Mouse (Mus musculus) heart, embryonic 12.5 days (tissue): ENCODE measurements around the gene Gdf7. TPM values are rescaled to one million over a fixed set of nuclear protein-coding genes. Genes with fewer than 3 reads are reported as not detected.
A peak's percentile ranks its signal among the peaks of the same experiment; 100 is the strongest.

Experiments
- ATAC-seq: fragments of 200-750 bp; cut with Nextera tagmentation; 2 replicates; pipeline ENCODE4 v1.8.0; 2017; ENCODE audit warnings: moderate TSS enrichment, moderate library complexity; ENCODE audit not compliant: insufficient number of reproducible peaks, low FRiP score
- H3K27ac ChIP-seq: fragments of 300-500 bp; sonication (generic); 2 replicates; pipeline ENCODE4 v1.5.1; 2016; ENCODE audit warnings: mild to moderate bottlenecking, moderate library complexity; ENCODE audit not compliant: poor library complexity, severe bottlenecking
- H3K27me3 ChIP-seq: fragments of 300-500 bp; sonication (generic); replicated peaks from 2 replicates; pipeline ENCODE4 v1.6.1; 2016; ENCODE audit warnings: mild to moderate bottlenecking, moderate library complexity
- H3K36me3 ChIP-seq: fragments of 300-500 bp; sonication (generic); 2 replicates; pipeline ENCODE4 v1.6.1; 2016; ENCODE audit warnings: mild to moderate bottlenecking, moderate library complexity
- H3K4me1 ChIP-seq: fragments of 300-500 bp; sonication (generic); replicated peaks from 2 replicates; pipeline ENCODE4 v1.6.1; 2016; ENCODE audit warnings: mild to moderate bottlenecking
- H3K4me2 ChIP-seq: fragments of 300-500 bp; sonication (generic); 2 replicates; pipeline ENCODE4 v1.6.1; 2016; ENCODE audit warnings: mild to moderate bottlenecking, moderate library complexity
- H3K4me3 ChIP-seq: fragments of 300-500 bp; sonication (generic); 2 replicates; pipeline ENCODE4 v1.5.1; 2016; ENCODE audit warnings: mild to moderate bottlenecking
- H3K9ac ChIP-seq: fragments of 300-500 bp; sonication (generic); 2 replicates; pipeline ENCODE4 v1.6.1; 2016; ENCODE audit warnings: mild to moderate bottlenecking, moderate library complexity
- H3K9me3 ChIP-seq: fragments of 300-500 bp; sonication (generic); replicated peaks from 2 replicates; pipeline ENCODE4 v1.6.1; 2016; ENCODE audit warnings: mild to moderate bottlenecking, moderate library complexity
- WGBS: fragments of 180-500 bp; shearing (Covaris S2); methylation state at CpG from one replicate; pipeline ENCODE4 v1.1.7; 2016; 5-methylcytosine and 5-hydroxymethylcytosine counted together
- polyA plus RNA-seq: library from polyadenylated mRNA; unstranded; fragments of >200 nt; fragmentation: Nextera tagmentation; extraction: Ambion mirVana; gene quantifications from 2 replicates; pipeline ENCODE4 v1.2.1, GENCODE M21; 2016

Gdf7 gene
- polyA plus RNA-seq, 1 experiment from 2014 or later: 0.24 TPM

DNA sequence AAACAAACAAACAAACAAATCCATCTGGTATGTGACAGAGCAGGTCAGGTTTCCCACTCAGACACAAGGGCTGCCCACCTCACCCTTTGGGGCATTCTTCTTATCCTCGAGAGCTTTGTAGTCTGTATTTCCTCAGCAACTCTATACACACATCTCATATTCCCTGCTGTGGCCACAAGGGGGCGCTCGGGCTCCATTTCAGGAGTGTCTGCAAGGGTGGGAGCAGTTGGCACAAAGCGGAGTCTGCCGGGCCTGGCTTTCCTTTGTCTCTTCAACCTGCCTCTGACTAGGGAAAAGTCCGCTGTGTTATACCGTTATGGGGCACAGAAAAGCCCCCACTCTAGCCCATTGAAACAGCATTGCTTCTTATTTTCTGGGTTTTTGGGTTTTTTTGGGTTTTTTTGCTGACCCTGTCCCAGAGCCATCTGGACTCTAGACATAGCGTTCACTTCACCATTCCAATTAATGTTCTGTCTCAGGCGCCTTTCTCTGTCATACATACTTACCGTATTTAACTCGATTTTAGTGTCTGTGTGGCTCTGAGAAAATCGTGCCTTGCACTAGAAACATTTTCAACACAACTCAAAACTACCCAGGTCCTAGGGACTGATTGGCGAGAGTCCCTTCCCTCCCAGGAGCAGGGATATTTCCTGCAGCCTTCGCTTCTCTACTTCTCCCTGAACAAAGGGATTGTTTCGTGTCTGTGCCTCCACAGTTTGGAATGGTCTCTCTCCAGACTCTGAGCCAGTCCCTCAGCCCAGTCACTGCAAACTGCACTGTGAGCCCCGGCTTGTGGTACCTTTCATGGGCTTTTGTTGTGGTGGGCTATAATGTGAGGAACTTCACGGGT is 25.3 kb upstream of the Gdf7 start:
- Histone ChIP-seq H3K27me3 (no peaks in the 10 kb centered on the region), H3K4me2 (no peak overlapping the region), H3K9me3 (no peaks in the 10 kb centered on the region), H3K4me1 (peaks cover 24% of the 10 kb centered on the region), H3K27ac (0 out of 2 replicates have a peak overlapping the region, but pooled peaks have one; percentile 9), H3K4me3 (no peak overlapping the region), H3K36me3 (peaks cover 41% of the 10 kb centered on the region), H3K9ac (peak overlapping the region; percentile 10; the same call in 1 of the 2 replicates)
- ATAC-seq: peak; percentile 66
- 36% methylated on average over 17 of the region's 17 CpGs for WGBS

GRCm38 (mm10) chr12:8325943-8326522 is 24.3 kb upstream of the Gdf7 start:
- H3K4me1 ChIP-seq: peaks cover 14% of the 10 kb centered on the region
- H3K4me2 ChIP-seq: no peak overlapping the region
- no peak overlapping the region for H3K4me3 ChIP-seq
- H3K27ac ChIP-seq: no peak overlapping the region
- no peaks in the 10 kb centered on the region for H3K27me3 ChIP-seq
- ATAC-seq: no peak
- H3K36me3 ChIP-seq: peaks cover 49% of the 10 kb centered on the region
- no peak overlapping the region for H3K9ac ChIP-seq
- no peaks in the 10 kb centered on the region for H3K9me3 ChIP-seq
- 90% methylated on average over 17 of the region's 17 CpGs for whole genome bisulfite sequencing

- no peak overlapping the region for H3K9ac ChIP-seq
- H3K9me3 ChIP-seq: no peaks in the 10 kb centered on the region
- H3K4me1 ChIP-seq: peaks cover 8% of the 10 kb centered on the region
- 86% methylated on average over 13 of the region's 13 CpGs for WGBS
- H3K27me3 ChIP-seq: no peaks in the 10 kb centered on the region
- no peak overlapping the region for H3K27ac ChIP-seq
- H3K4me3 ChIP-seq: no peak overlapping the region
- no peak overlapping the region for H3K4me2 ChIP-seq
- peaks cover 53% of the 10 kb centered on the region for H3K36me3 ChIP-seq
- no peak for ATAC-seq
Measured at GRCm38 (mm10) chr12:8325245-8325942, 23.6 kb upstream of the Gdf7 start.

- H3K4me3 ChIP-seq: no peak overlapping the region
- no peaks in the 10 kb centered on the region for H3K27me3 ChIP-seq
- no peak for ATAC-seq
- peaks cover 7% of the 10 kb centered on the region for H3K4me1 ChIP-seq
- no peak overlapping the region for H3K9ac ChIP-seq
- H3K36me3 ChIP-seq: peaks cover 51% of the 10 kb centered on the region
- no peak overlapping the region for H3K4me2 ChIP-seq
- no peak overlapping the region for H3K27ac ChIP-seq
- WGBS: 70% methylated on average over 10 of the region's 10 CpGs
- H3K9me3 ChIP-seq: no peaks in the 10 kb centered on the region
Measured at GRCm38 (mm10) chr12:8324086-8324485, 22.3 kb upstream of the Gdf7 start.

- Histone ChIP-seq H3K4me2 (no peak overlapping the region), H3K4me3 (no peak overlapping the region), H3K27ac (no peak overlapping the region), H3K9me3 (no peaks in the 10 kb centered on the region), H3K27me3 (no peaks in the 10 kb centered on the region), H3K9ac (no peak overlapping the region), H3K4me1 (no peaks in the 10 kb centered on the region; the same call in 1 of the 2 replicates), H3K36me3 (peaks cover 57% of the 10 kb centered on the region)
- no peak for ATAC-seq
- 81% methylated on average over 10 of the region's 10 CpGs for WGBS
Measured at GRCm38 (mm10) chr12:8321506-8321905, 19.8 kb upstream of the Gdf7 start.

GRCm38 (mm10) chr12:8320084-8320713 is 18.4 kb upstream of the Gdf7 start:
- Histone ChIP-seq H3K9me3 (no peaks in the 10 kb centered on the region), H3K27ac (no peak overlapping the region), H3K9ac (no peak overlapping the region), H3K4me3 (no peak overlapping the region), H3K4me1 (peaks cover 8% of the 10 kb centered on the region), H3K36me3 (peaks cover 54% of the 10 kb centered on the region), H3K27me3 (no peaks in the 10 kb centered on the region), H3K4me2 (no peak overlapping the region)
- no peak for ATAC-seq
- 46% methylated on average over 5 of the region's 5 CpGs for WGBS

GRCm38 (mm10) chr12:8316541-8316940 is 14.8 kb upstream of the Gdf7 start:
- H3K4me2 ChIP-seq: no peak overlapping the region
- 91% methylated on average over 5 of the region's 5 CpGs for WGBS
- H3K4me3 ChIP-seq: no peak overlapping the region
- no peaks in the 10 kb centered on the region for H3K9me3 ChIP-seq
- H3K27me3 ChIP-seq: peaks cover 7% of the 10 kb centered on the region
- no peak overlapping the region for H3K9ac ChIP-seq
- no peak overlapping the region for H3K27ac ChIP-seq
- peaks cover 28% of the 10 kb centered on the region for H3K36me3 ChIP-seq
- peaks cover 18% of the 10 kb centered on the region for H3K4me1 ChIP-seq
- no peak for ATAC-seq

DNA sequence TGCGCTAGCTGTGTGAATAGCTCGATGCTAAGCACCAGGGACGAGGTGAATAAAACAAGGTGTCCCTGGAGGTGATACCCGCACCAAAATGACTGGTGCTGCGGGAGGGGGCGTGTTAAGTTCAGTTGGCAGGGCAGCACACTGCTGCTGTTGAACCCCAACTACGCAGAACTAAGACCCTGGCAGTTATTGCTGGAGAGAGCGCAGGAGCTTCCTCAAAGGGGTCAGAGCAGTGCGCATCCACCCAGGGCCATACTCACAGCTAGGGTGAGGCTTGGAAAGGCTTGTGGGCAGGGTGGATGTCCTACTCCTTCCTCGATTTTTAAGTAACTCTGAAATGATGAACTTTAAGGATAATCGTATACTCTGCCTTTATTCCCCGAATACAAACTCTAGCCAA is 12.0 kb upstream of the Gdf7 start:
- 25% methylated on average over 12 of the region's 12 CpGs for WGBS
- H3K36me3 ChIP-seq: peaks cover 13% of the 10 kb centered on the region
- peaks cover 25% of the 10 kb centered on the region for H3K27me3 ChIP-seq
- ATAC-seq: peak; percentile 16
- H3K4me1 ChIP-seq: peaks cover 18% of the 10 kb centered on the region
- peak overlapping the region; percentile 83 for H3K4me2 ChIP-seq
- peak overlapping the region; percentile 74 for H3K9ac ChIP-seq
- peak overlapping the region; percentile 63 for H3K4me3 ChIP-seq
- no peak overlapping the region for H3K27ac ChIP-seq
- H3K9me3 ChIP-seq: no peaks in the 10 kb centered on the region

DNA sequence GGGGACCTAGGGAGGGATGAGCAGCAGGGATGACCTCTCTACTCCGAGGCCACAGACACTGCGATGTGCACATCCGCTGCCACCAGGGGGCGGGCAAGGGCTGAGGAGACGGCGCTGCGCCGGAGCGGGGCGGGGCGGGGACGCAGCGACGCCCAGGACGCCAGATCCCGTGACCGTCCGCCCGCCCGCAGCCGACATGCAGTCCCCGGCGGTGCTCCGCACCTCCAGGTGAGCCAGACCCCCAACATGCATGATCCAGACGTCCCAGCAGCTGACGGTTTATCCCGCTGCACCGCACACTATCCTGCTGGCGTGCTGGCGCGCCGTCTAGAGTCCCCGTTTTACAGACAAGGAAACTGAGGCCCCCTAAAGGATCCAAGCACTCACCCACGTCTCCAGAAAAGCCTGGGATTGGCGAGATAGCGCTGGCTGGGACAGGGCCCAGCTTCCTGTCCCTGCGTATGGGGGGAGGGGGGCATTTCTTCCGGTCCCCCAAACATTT is 11.6 kb upstream of the Gdf7 start, which contains the start of gene Hs1bp3:
Gene Hs1bp3, plus strand, starts transcription at position 163 of the 502 bp plus-strand sequence.
- Histone ChIP-seq H3K4me3 (peak within 1 kb of the TSS; percentile 63), H3K9me3 (no peaks in the 10 kb centered on the region), H3K4me1 (peaks cover 18% of the 10 kb centered on the region), H3K9ac (peak within 1 kb of the TSS; percentile 74), H3K4me2 (peak within 1 kb of the TSS; percentile 83), H3K27me3 (peaks cover 25% of the 10 kb centered on the region), H3K27ac (no peak within 1 kb of the TSS), H3K36me3 (peaks cover 8% of the 10 kb centered on the region)
- ATAC-seq: peak; percentile 78
- WGBS: under 1% methylated on average over 38 of the region's 38 CpGs

- WGBS: 75% methylated on average over 4 of the region's 4 CpGs
- Histone ChIP-seq H3K4me2 (no peak overlapping the region), H3K27ac (no peak overlapping the region), H3K4me3 (no peak overlapping the region), H3K36me3 (no peaks in the 10 kb centered on the region), H3K9me3 (no peaks in the 10 kb centered on the region), H3K9ac (no peak overlapping the region), H3K4me1 (peaks cover 18% of the 10 kb centered on the region), H3K27me3 (peaks cover 25% of the 10 kb centered on the region)
- ATAC-seq: no peak
Measured at GRCm38 (mm10) chr12:8312266-8312665, 10.5 kb upstream of the Gdf7 start.
